Mouse (Mus musculus) subcutaneous adipose tissue, adult 2 months (tissue): ENCODE measurements around the gene Tnni3. TPM values are rescaled to one million over a fixed set of nuclear protein-coding genes. Genes with fewer than 3 reads are reported as not detected.

Source experiments
- polyA plus RNA-seq: library from polyadenylated mRNA; depleted of rRNA; stranded (reverse); fragments of >200 nt; gene quantifications from 2 replicates; pipeline ENCODE4 v1.2.3, GENCODE M21; 2012; ENCODE audit warnings: low replicate concordance; rRNA removed

Tnni3 gene
- 2.8 and 4.5 TPM in 2 replicates for polyA plus RNA-seq

GRCm38 (mm10) chr7:4524212-4524922 lies at the start of gene Tnni3:
Tnni3 (minus strand) TSS chr7:4524229.

GRCm38 (mm10) chr7:4547221-4547641 lies 23.2 kb upstream of the Tnni3 start, which contains the start of gene Syt5:
Syt5 (minus strand) TSS chr7:4547541.

GRCm38 (mm10) chr7:4532005-4532729 lies 8.1 kb upstream of the Tnni3 start, which contains the start of gene Dnaaf3:
Dnaaf3 (minus strand) TSS chr7:4532453.

GRCm38 (mm10) chr7:4516332-4517050 lies 7.5 kb downstream of the Tnni3 start, which contains the start of gene Tnnt1:
Tnnt1 (minus strand) TSS chr7:4516382.

GRCm38 (mm10) chr7:4501558-4502397 lies 22.3 kb downstream of the Tnni3 start, which contains the start of gene Ppp1r12c:
Ppp1r12c (minus strand) TSS chr7:4501680.

Other genes with a start within 250 kb of the Tnni3 start
- 0.86 and 3.1 TPM in 2 replicates for gene Ncr1, start 186.5 kb downstream of the Tnni3 start, polyA plus RNA-seq
- gene Gp6, start 126.5 kb downstream of the Tnni3 start, polyA plus RNA-seq = not detected in 2 replicates
- gene Rdh13, start 78.6 kb downstream of the Tnni3 start, polyA plus RNA-seq = 15.7 and 23.9 TPM in 2 replicates
- gene Eps8l1, start 63.6 kb downstream of the Tnni3 start, polyA plus RNA-seq = 1.5 and 11.2 TPM in 2 replicates
- gene Ppp1r12c, start 22.5 kb downstream of the Tnni3 start, polyA plus RNA-seq = 64.3 and 145 TPM in 2 replicates
- 0.43 and 3.1 TPM in 2 replicates for gene Tnnt1, start 7.8 kb downstream of the Tnni3 start, polyA plus RNA-seq
- gene Dnaaf3, start 8.2 kb upstream of the Tnni3 start, polyA plus RNA-seq = 3.1 and 6.7 TPM in 2 replicates
- gene Syt5, start 23.3 kb upstream of the Tnni3 start, polyA plus RNA-seq = 0.30 and 0.50 TPM in 2 replicates
- 0.59 TPM in 1 of 2 replicates, not detected in the other for gene Ptprh, start 79.8 kb upstream of the Tnni3 start, polyA plus RNA-seq
- gene Tmem86b, start 107.2 kb upstream of the Tnni3 start, polyA plus RNA-seq = 9.6 and 15.2 TPM in 2 replicates
- gene Ppp6r1, start 134.8 kb upstream of the Tnni3 start, polyA plus RNA-seq = 77.9 and 140 TPM in 2 replicates
- gene Hspbp1, start 160.8 kb upstream of the Tnni3 start, polyA plus RNA-seq = 36.3 and 51.8 TPM in 2 replicates
- 2.8 and 14.9 TPM in 2 replicates for gene Brsk1, start 166.4 kb upstream of the Tnni3 start, polyA plus RNA-seq
- gene Tmem150b, start 201.0 kb upstream of the Tnni3 start, polyA plus RNA-seq = 1.5 and 1.7 TPM in 2 replicates
- gene Kmt5c, start 215.9 kb upstream of the Tnni3 start, polyA plus RNA-seq = 69.5 and 121 TPM in 2 replicates
- 20.8 and 97.5 TPM in 2 replicates for gene Cox6b2, start 228.9 kb upstream of the Tnni3 start, polyA plus RNA-seq
- not detected in 2 replicates for gene Fam71e2, start 247.1 kb upstream of the Tnni3 start, polyA plus RNA-seq